8 mouse cellular contexts compared by ENCODE assay signal in genomic region chr11:58959921-58960465, GRCm38 (mm10). TPM values are rescaled to one million over a fixed set of nuclear protein-coding genes. Genes with fewer than 3 reads are reported as not detected.
DNase-seq lines count a peak whose midpoint lies in the region; ATAC-seq and TF ChIP-seq lines count a peak whose summit lies in the region.

No protein-coding gene starts in this region.

- no peak; the same call in 1 of the 2 replicates for TF ChIP-seq POLR2A in testis, adult 2 months (IDR thresholded peaks at IDR 0.05; ENCODE audit: control insufficient read depth, low read depth, low read length)

- H3K9ac ChIP-seq in heart, embryonic 16.5 days (ENCODE audit: low read length): peak overlapping the region; percentile 71
- H3K9ac ChIP-seq in liver, postnatal 0 days (replicated peaks): peak overlapping the region; percentile 58
- peak overlapping the region; percentile 73 for H3K9ac ChIP-seq in neural tube, embryonic 13.5 days

- peak overlapping the region; percentile 76 for H3K4me3 ChIP-seq in erythroblast, embryonic 14.5 days (replicated peaks)
- H3K4me3 ChIP-seq in heart, embryonic 16.5 days (ENCODE audit: low read length): peak overlapping the region; percentile 60
- peak overlapping the region; percentile 89 for H3K4me3 ChIP-seq in liver, postnatal 0 days (ENCODE audit: low read depth, low read length)
- H3K4me3 ChIP-seq in neural tube, embryonic 13.5 days: peak overlapping the region; percentile 47
- H3K4me3 ChIP-seq in testis, adult 2 months (ENCODE audit: control insufficient read depth, low read depth, low read length): peak overlapping the region; percentile 97

- 7% methylated on average over 40 of the region's 40 CpGs for WGBS in heart, embryonic 16.5 days
- WGBS in liver, postnatal 0 days (ENCODE audit: insufficient replicate concordance): 6% methylated on average over 40 of the region's 40 CpGs
- 2% methylated on average over 40 of the region's 40 CpGs for WGBS in neural tube, embryonic 13.5 days

- peak overlapping the region; percentile 41; the same call in 1 of the 2 replicates for H3K27ac ChIP-seq in heart, embryonic 16.5 days (ENCODE audit: low read length)
- peak overlapping the region; percentile 70 for H3K27ac ChIP-seq in liver, postnatal 0 days (ENCODE audit: low read depth)
- H3K27ac ChIP-seq in neural tube, embryonic 13.5 days (replicated peaks): peak overlapping the region; percentile 84
- H3K27ac ChIP-seq in testis, adult 2 months (ENCODE audit: control insufficient read depth, insufficient read depth, low read depth, low read length): peak overlapping the region; percentile 90

- peaks cover 16% of the 10 kb centered on the region for H3K9me3 ChIP-seq in erythroblast, embryonic 14.5 days (ENCODE audit: control insufficient read depth, low read length)
- peaks cover 9% of the 10 kb centered on the region for H3K9me3 ChIP-seq in heart, embryonic 16.5 days (replicated peaks; ENCODE audit: control insufficient read depth, low read length)
- H3K9me3 ChIP-seq in liver, postnatal 0 days (ENCODE audit: low read length): no peaks in the 10 kb centered on the region
- no peaks in the 10 kb centered on the region for H3K9me3 ChIP-seq in neural tube, embryonic 13.5 days

- TF ChIP-seq CTCF in liver, postnatal 0 days (IDR thresholded peaks at IDR 0.05; ENCODE audit: low read depth): peak; percentile 54
- TF ChIP-seq CTCF in testis, adult 2 months (IDR thresholded peaks at IDR 0.05; ENCODE audit: control insufficient read depth, insufficient read depth, insufficient replicate concordance, low read depth, low read length): no peak

- peaks cover 39% of the 10 kb centered on the region for H3K36me3 ChIP-seq in erythroblast, embryonic 14.5 days (ENCODE audit: control insufficient read depth)
- peaks cover 2% of the 10 kb centered on the region; the same call in 1 of the 2 replicates for H3K36me3 ChIP-seq in heart, embryonic 16.5 days (ENCODE audit: control insufficient read depth, insufficient read depth)
- H3K36me3 ChIP-seq in liver, postnatal 0 days (replicated peaks; ENCODE audit: insufficient read depth, low read length): peaks cover 19% of the 10 kb centered on the region
- H3K36me3 ChIP-seq in neural tube, embryonic 13.5 days: 0 out of 2 replicates have a peak, but pooled peaks cover 15% of the 10 kb centered on the region
- no peaks in the 10 kb centered on the region for H3K36me3 ChIP-seq in testis, adult 2 months (ENCODE audit: control insufficient read depth, insufficient read depth, low read length)

- no peak for TF ChIP-seq EP300 in liver, postnatal 0 days (IDR thresholded peaks at IDR 0.05; ENCODE audit: low read depth)

- peak; percentile 87 for ATAC-seq in heart, embryonic 16.5 days (replicated peaks; ENCODE audit: extremely low read depth, insufficient read depth, low FRiP score)
- peak; percentile 88 for ATAC-seq in liver, postnatal 0 days
- ATAC-seq in neural tube, embryonic 13.5 days (ENCODE audit: low read depth): peak; percentile 78

- H3K4me2 ChIP-seq in heart, embryonic 16.5 days (ENCODE audit: low read depth, low read length): peak overlapping the region; percentile 85
- H3K4me2 ChIP-seq in liver, postnatal 0 days (ENCODE audit: low read depth, low read length): peak overlapping the region; percentile 84
- peak overlapping the region; percentile 87 for H3K4me2 ChIP-seq in neural tube, embryonic 13.5 days

- peaks cover 58% of the 10 kb centered on the region for H3K4me1 ChIP-seq in erythroblast, embryonic 14.5 days (ENCODE audit: control insufficient read depth)
- peaks cover 33% of the 10 kb centered on the region for H3K4me1 ChIP-seq in heart, embryonic 16.5 days (ENCODE audit: control insufficient read depth, insufficient read depth, low read length)
- peaks cover 35% of the 10 kb centered on the region for H3K4me1 ChIP-seq in liver, postnatal 0 days (ENCODE audit: insufficient read depth)
- H3K4me1 ChIP-seq in neural tube, embryonic 13.5 days (replicated peaks): peaks cover 47% of the 10 kb centered on the region
- peaks cover 9% of the 10 kb centered on the region for H3K4me1 ChIP-seq in testis, adult 2 months (ENCODE audit: control insufficient read depth, insufficient read depth, low read length)

- peak; percentile 91 for DNase-seq in CD4-positive, CD25-positive, alpha-beta regulatory T cell, adult 2 months (ENCODE audit: low read depth, low spot score)
- peak; percentile 64 for DNase-seq in brain, embryonic 18.5 days (ENCODE audit: low read depth, low spot score)
- DNase-seq in kidney, postnatal 25 days: peak; percentile 88 to 94
- DNase-seq in liver, postnatal 0 days: peak; percentile 87

- peaks cover 46% of the 10 kb centered on the region for H3K27me3 ChIP-seq in erythroblast, embryonic 14.5 days (ENCODE audit: control insufficient read depth)
- H3K27me3 ChIP-seq in heart, embryonic 16.5 days (ENCODE audit: control insufficient read depth, insufficient read depth, low read length): peaks cover 19% of the 10 kb centered on the region; the same call in 1 of the 2 replicates
- H3K27me3 ChIP-seq in liver, postnatal 0 days (ENCODE audit: insufficient read depth, low read length): peaks cover 4% of the 10 kb centered on the region; the same call in 1 of the 2 replicates
- peaks cover 16% of the 10 kb centered on the region for H3K27me3 ChIP-seq in neural tube, embryonic 13.5 days
- H3K27me3 ChIP-seq in testis, adult 2 months (ENCODE audit: control insufficient read depth, insufficient read depth, low read length): no peaks in the 10 kb centered on the region

RNA-seq across cellular contexts. Expression of gene Hist3h2a, which starts 5.5 kb away (rescaled TPM):
- polyA plus RNA-seq in erythroblast, embryonic 14.5 days (2012): 5.7 and 9.8 TPM in 2 replicates
- polyA plus RNA-seq in heart, embryonic 16.5 days (2015; fragmentation: Nextera tagmentation; extraction: Ambion mirVana): 33.9 and 35.2 TPM in 2 replicates
- polyA plus RNA-seq in liver, postnatal 0 days (2015; fragmentation: Nextera tagmentation; extraction: Ambion mirVana): 14.3 and 14.8 TPM in 2 replicates
- polyA plus RNA-seq in neural tube, embryonic 13.5 days (2015; fragmentation: Nextera tagmentation; extraction: Ambion mirVana): 124 and 126 TPM in 2 replicates
- polyA plus RNA-seq in testis, adult 2 months (2012; rRNA removed): 6.4 and 6.5 TPM in 2 replicates

RNA-seq across cellular contexts. Expression of gene Trim17, which starts 5.5 kb away (rescaled TPM):
- polyA plus RNA-seq in erythroblast, embryonic 14.5 days (2012): 0.14 TPM in 1 of 2 replicates, not detected in the other
- polyA plus RNA-seq in heart, embryonic 16.5 days (2015; fragmentation: Nextera tagmentation; extraction: Ambion mirVana): 0.26 and 0.39 TPM in 2 replicates
- polyA plus RNA-seq in liver, postnatal 0 days (2015; fragmentation: Nextera tagmentation; extraction: Ambion mirVana): 0.11 and 0.15 TPM in 2 replicates
- polyA plus RNA-seq in neural tube, embryonic 13.5 days (2015; fragmentation: Nextera tagmentation; extraction: Ambion mirVana): 0.90 and 1.3 TPM in 2 replicates
- 166 and 167 TPM in 2 replicates for polyA plus RNA-seq in testis, adult 2 months (2012; rRNA removed)

RNA-seq across cellular contexts. Expression of gene Hist3h2ba, which starts 11.3 kb away (rescaled TPM):
- 5.1 and 5.4 TPM in 2 replicates for polyA plus RNA-seq in erythroblast, embryonic 14.5 days (2012)
- polyA plus RNA-seq in heart, embryonic 16.5 days (2015; fragmentation: Nextera tagmentation; extraction: Ambion mirVana): 21.8 and 27.5 TPM in 2 replicates
- polyA plus RNA-seq in liver, postnatal 0 days (2015; fragmentation: Nextera tagmentation; extraction: Ambion mirVana): 4.9 and 10.0 TPM in 2 replicates
- 278 and 296 TPM in 2 replicates for polyA plus RNA-seq in neural tube, embryonic 13.5 days (2015; fragmentation: Nextera tagmentation; extraction: Ambion mirVana)
- 8.7 and 8.9 TPM in 2 replicates for polyA plus RNA-seq in testis, adult 2 months (2012; rRNA removed)

RNA-seq across cellular contexts. Expression of gene Trim11, which starts 17.9 kb away (rescaled TPM):
- 1.0 and 1.2 TPM in 2 replicates for polyA plus RNA-seq in erythroblast, embryonic 14.5 days (2012)
- 37.1 and 40.3 TPM in 2 replicates for polyA plus RNA-seq in heart, embryonic 16.5 days (2015; fragmentation: Nextera tagmentation; extraction: Ambion mirVana)
- polyA plus RNA-seq in liver, postnatal 0 days (2015; fragmentation: Nextera tagmentation; extraction: Ambion mirVana): 8.8 and 8.9 TPM in 2 replicates
- 19.7 and 20.2 TPM in 2 replicates for polyA plus RNA-seq in neural tube, embryonic 13.5 days (2015; fragmentation: Nextera tagmentation; extraction: Ambion mirVana)
- polyA plus RNA-seq in testis, adult 2 months (2012; rRNA removed): 44.1 and 48.9 TPM in 2 replicates

RNA-seq across cellular contexts. Expression of gene Rnf187, which starts 21.3 kb away (rescaled TPM):
- polyA plus RNA-seq in erythroblast, embryonic 14.5 days (2012): 58.5 and 75.1 TPM in 2 replicates
- 172 and 176 TPM in 2 replicates for polyA plus RNA-seq in heart, embryonic 16.5 days (2015; fragmentation: Nextera tagmentation; extraction: Ambion mirVana)
- 85.3 and 96.0 TPM in 2 replicates for polyA plus RNA-seq in liver, postnatal 0 days (2015; fragmentation: Nextera tagmentation; extraction: Ambion mirVana)
- polyA plus RNA-seq in neural tube, embryonic 13.5 days (2015; fragmentation: Nextera tagmentation; extraction: Ambion mirVana): 576 and 601 TPM in 2 replicates
- polyA plus RNA-seq in testis, adult 2 months (2012; rRNA removed): 215 and 247 TPM in 2 replicates

Comparison
In these comparisons a context has a peak if more than half of its experiments do, and no peak if none do; other contexts are left out.
1. Peak in every context shown above with its lines: DNase-seq, ATAC-seq, H3K4me3 ChIP-seq and H3K27ac ChIP-seq.
2. H3K4me3 ChIP-seq: peak in every context shown above with its lines; median percentile 97 in testis, adult 2 months; 89 in liver, postnatal 0 days; 76 in erythroblast, embryonic 14.5 days; 60 in heart, embryonic 16.5 days; 47 in neural tube, embryonic 13.5 days.
3. RNA of gene Trim17, which starts 5.5 kb away (polyA plus RNA-seq): 166 to 167 TPM in testis, adult 2 months; 0.90 to 1.3 TPM in neural tube, embryonic 13.5 days, 0.26 to 0.39 TPM in heart, embryonic 16.5 days, 0.14 TPM in erythroblast, embryonic 14.5 days and 0.11 to 0.15 TPM in liver, postnatal 0 days; every median in the first group is over 10 times any median in the second.